Mouse (Mus musculus) cerebellum, postnatal 36 days (tissue): ENCODE measurements at regions not wholly inside any gene's neighbourhood (a gene's known extent, or its start where the extent isn't known, plus 50 kb on each side); places are given as distances from the start of the nearest gene placed in this dataset.

Experiments used
- DNase-seq, 2 experiments: peaks; one replicate each; pipeline ENCODE4 v3.0.0; 2021 to 2022; ENCODE audit warnings: mixed read lengths in 2 of 2

DNA sequence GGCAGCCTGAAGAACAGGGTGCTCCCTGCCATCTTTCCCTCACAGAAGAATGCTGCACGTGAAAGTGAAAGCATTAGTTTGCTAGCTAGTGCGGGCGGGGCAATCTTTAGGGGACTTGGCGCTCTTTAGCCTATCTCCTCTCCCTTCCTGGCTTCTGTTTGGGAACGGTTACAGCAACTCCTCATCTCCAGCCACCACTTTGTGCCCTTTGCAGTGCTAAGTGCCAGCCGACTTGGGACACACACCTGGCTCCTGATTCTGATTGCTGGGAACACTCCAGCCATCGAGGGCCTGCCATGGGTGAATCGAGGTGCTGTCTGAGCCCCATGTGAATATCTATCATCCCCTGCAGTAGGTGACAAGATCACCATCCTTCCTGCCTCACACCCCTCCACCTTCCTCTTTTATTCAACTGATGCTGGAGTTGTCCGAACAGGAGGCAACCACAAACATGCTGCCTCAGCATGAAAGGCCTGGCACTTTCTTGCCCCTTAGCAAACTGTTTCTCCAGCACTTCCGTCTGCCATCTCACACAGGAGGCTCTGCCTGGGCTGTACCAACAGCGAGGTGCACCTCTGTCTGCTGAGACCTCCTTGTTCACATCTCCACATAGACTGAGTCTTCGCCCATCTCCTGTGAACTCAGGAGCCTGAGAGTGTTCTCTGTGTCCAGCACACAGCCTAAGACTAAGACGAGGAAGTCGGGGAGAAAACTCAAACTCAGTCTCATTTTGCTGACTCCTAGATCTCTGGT is 66.2 kb upstream of the Glrp1 start:
- no peak for DNase-seq

DNA sequence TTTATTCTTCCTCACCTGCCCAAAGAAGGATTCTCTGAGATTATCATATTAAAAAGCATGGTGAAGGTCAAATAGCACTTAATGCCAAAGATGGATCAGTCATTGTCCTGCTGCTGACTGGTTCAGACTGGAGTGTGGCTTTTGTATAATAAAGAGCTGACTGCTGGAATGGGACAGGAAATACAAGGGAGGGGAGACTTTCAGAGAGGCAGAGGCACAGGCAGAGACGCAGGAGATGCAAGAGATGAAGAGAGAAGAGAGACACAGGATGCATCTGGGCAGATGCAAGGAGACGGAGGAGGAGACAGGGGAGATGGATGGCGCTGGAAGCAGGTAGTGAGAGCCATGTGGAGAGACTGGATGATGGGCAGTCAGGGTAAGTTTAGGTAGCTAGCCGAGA is 65.4 kb upstream of the Glrp1 start:
- no peak for DNase-seq

DNA sequence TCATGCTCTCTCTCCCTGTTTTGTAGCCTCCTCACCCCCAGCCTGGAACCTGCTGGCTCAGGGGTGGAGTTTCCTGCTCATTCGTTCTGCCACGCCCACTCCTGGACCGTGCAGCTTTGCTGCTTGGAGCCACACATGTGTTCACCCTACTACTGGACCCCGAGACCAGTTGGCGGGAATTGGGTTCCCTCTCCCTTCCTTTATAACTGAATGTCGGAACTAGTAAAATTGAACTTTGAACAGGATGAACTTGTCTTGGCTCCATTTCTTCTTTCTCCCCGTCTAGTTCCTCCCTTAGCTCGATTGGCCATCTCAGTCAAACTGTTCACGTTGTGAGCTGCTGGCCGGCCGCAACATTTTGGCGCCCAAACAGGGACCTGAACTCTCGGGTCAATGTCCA is 62.3 kb upstream of the Glrp1 start:
- DNase-seq: no peak

DNA sequence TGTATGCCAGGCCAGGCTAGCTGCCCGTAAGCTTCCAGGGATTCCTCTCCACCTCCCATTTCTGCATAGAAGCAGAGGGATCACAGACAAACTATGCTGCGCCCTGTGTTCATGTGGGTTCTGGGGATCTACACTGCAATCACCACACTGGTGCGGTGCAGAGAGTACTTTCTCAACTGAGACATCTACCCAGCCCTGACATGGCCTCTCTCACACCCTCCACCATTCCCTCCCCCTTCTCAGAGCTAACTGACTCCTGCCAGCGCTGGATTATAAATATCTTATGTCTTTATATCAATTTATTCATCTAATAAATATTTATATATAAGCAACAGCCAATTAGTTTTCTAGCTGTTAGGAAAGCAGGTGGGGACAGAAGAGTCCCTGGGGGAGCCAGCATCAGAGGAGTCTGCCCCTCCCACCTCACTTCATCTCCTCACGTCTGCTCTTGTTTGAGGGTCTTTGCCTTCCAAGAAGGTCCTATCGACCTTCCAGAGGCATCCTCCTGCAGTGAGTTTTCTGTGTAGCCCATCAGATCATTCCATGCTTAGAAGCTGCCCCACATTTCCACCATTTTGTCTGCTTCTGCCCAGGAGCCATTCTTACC is 58.7 kb upstream of the Glrp1 start:
- no peak for DNase-seq

DNA sequence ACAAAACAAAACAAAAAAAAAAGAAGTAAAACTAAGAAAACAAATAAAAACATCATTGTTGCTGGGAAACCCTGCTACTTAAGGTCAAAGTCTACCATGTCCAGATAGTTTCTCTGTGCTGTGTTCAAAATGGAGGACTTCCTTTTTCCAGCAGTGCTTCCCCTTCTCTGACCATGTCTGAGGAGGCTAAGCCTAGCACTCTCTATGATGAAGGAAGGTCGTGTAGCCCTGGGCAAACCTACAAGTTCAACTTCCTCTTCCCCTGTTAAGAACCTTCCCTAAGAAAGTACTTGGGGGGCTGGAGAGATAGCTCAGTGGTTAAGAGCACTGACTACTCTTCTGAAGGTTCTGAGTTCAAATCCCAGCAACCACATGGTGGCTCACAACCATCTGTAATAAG is 57.3 kb upstream of the Glrp1 start:
- no peak for DNase-seq

DNA sequence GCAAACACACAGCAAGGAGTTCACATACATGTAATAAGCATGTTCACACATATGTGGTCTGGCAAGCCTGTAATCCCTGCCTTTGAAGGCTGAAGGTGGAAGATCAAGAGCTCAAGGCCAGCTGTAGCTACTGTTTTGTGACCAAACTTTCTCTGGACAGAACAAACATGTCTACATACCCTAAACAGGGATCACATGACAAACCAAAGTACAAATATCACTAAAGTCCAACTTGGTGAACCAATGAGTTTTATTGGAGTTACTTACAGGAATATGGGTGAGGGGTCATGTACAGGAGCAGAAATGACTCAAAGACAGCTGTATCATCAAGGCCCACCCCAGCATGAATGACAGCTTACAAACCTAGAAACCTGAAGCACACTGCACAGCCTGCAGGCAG is 56.6 kb upstream of the Glrp1 start:
- no peak for DNase-seq

DNA sequence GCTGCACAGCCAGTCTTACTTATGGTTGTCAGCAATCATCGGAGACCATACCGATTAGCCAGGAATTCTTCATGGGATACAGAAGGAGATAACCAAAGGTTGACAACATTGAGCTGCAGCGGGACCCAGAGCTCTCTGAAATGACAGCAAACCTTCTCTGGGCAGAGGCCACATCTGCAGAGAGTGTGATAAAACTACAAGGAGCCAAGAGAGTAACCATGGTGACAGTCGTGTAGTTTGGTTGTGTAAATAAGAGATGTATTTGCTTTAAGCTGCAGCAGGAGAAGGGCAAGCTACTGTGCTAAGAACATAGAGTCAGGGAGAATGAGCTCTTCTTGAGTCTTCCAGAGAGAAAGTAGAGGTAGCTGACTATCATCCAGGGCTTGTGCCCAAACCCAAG is 55.0 kb upstream of the Glrp1 start:
- DNase-seq: no peak

DNA sequence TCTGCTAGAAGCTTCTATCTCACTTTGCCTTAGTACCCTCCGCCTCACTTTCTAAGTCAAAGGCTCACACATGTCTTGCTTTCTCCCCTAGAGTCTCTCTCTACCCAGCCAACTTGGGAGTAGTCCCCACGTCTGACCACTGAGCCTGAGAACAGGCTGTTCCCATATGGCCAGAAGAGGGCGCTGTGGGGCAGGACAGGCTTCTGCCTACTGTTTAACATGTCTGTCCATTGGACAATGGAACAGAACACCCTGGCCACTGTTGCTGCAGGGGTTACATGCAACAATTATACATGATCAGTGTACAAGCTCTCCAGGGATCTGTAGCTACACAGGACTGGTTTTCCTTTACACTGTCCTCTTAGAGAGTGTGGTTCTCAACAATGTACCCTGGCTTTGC is 52.5 kb upstream of the Glrp1 start:
- DNase-seq: peak; percentile 53 to 59

DNA sequence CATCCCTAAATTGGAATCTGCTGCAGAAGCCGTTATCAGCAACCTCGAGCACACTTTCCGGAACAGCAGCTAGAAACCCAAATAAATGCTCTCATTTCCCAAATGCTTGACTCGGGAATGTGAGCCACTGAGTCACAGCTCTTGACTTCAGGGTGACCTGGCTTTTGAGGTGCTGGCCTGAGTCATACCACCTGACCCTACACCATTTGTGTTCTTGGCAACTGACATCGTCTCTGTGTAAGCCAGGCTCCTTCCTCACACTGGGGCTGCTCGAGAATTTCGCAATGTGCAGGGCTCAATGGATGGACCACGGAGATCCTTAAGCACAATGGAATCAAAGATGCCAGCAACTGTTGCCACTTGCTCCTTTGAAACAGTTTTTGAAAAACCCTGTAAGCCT is 50.9 kb upstream of the Glrp1 start:
- DNase-seq: no peak
